Mouse (Mus musculus) heart, embryonic 10.5 days (tissue): Measurements from ENCODE around the gene Dlgap1. TPM values are rescaled to one million over a fixed set of nuclear protein-coding genes. Genes with fewer than 3 reads are reported as not detected.

ENCODE experiments used
- DNase-seq: peaks from one replicate; pipeline ENCODE4 v3.0.0-alpha.2; 2017; ENCODE audit warnings: low spot score
- H3K27ac ChIP-seq: fragments of 300-500 bp; sonication (generic); 2 replicates; pipeline ENCODE4 v1.5.1; 2016; ENCODE audit warnings: mild to moderate bottlenecking
- H3K27me3 ChIP-seq: fragments of 300-500 bp; sonication (generic); 2 replicates; pipeline ENCODE4 v1.6.1; 2016; ENCODE audit warnings: mild to moderate bottlenecking; ENCODE audit not compliant: poor library complexity, insufficient read depth, severe bottlenecking
- H3K36me3 ChIP-seq: fragments of 300-500 bp; sonication (generic); 2 replicates; pipeline ENCODE4 v1.6.1; 2016; ENCODE audit warnings: mild to moderate bottlenecking, moderate library complexity
- H3K4me1 ChIP-seq: fragments of 300-500 bp; sonication (generic); 2 replicates; pipeline ENCODE4 v1.6.1; 2016; ENCODE audit warnings: mild to moderate bottlenecking
- H3K4me3 ChIP-seq: fragments of 300-500 bp; sonication (generic); 2 replicates; pipeline ENCODE4 v1.5.1; 2016; ENCODE audit warnings: mild to moderate bottlenecking, moderate library complexity
- H3K9me3 ChIP-seq: fragments of 300-500 bp; sonication (generic); 2 replicates; pipeline ENCODE4 v1.6.1; 2016; ENCODE audit warnings: mild to moderate bottlenecking, moderate library complexity
- WGBS: fragments of 180-500 bp; shearing (Covaris S2); methylation state at CpG from one replicate; pipeline ENCODE4 v1.1.7; 2016; 5-methylcytosine and 5-hydroxymethylcytosine counted together
- polyA plus RNA-seq: library from polyadenylated mRNA; unstranded; fragments of >200 nt; fragmentation: Nextera tagmentation; extraction: Ambion mirVana; gene quantifications from 2 replicates; pipeline ENCODE4 v1.2.1, GENCODE M21; 2016

Gene Dlgap1
- polyA plus RNA-seq, 1 experiment from 2014 or later = 0.51 TPM

GRCm38 (mm10) chr17:70317779-70318178, 348.9 kb downstream of the Dlgap1 start:
- WGBS = 84% methylated on average over 7 of the region's 7 CpGs

GRCm38 (mm10) chr17:70321976-70322375, 353.1 kb downstream of the Dlgap1 start:
- WGBS = 81% methylated on average over 6 of the region's 6 CpGs
- no peak overlapping the region for H3K27ac ChIP-seq
- H3K9me3 ChIP-seq = no peaks in the 10 kb centered on the region
- no peaks in the 10 kb centered on the region for H3K27me3 ChIP-seq
- H3K36me3 ChIP-seq = no peaks in the 10 kb centered on the region
- H3K4me1 ChIP-seq = no peaks in the 10 kb centered on the region
- H3K4me3 ChIP-seq = no peak overlapping the region
- DNase-seq = no peak

More at GRCm38 (mm10) chr17:70317779-70318178, 348.9 kb downstream of the Dlgap1 start:
- Histone ChIP-seq H3K27me3 (no peaks in the 10 kb centered on the region), H3K27ac (no peak overlapping the region), H3K9me3 (no peaks in the 10 kb centered on the region), H3K4me1 (no peaks in the 10 kb centered on the region), H3K4me3 (no peak overlapping the region), H3K36me3 (no peaks in the 10 kb centered on the region)
- no peak for DNase-seq

- no peak overlapping the region for H3K4me3 ChIP-seq
- H3K36me3 ChIP-seq = no peaks in the 10 kb centered on the region
- no peaks in the 10 kb centered on the region for H3K9me3 ChIP-seq
- 78% methylated on average over 6 of the region's 6 CpGs for WGBS
- H3K27me3 ChIP-seq = no peaks in the 10 kb centered on the region
- no peak for DNase-seq
- 0 out of 2 replicates have a peak, but pooled peaks cover 3% of the 10 kb centered on the region for H3K4me1 ChIP-seq
- H3K27ac ChIP-seq = no peak overlapping the region
Observed at GRCm38 (mm10) chr17:70333440-70333839, 364.6 kb downstream of the Dlgap1 start.

- no peak overlapping the region for H3K27ac ChIP-seq
- no peak for DNase-seq
Observed at GRCm38 (mm10) chr17:70334171-70334570, 365.3 kb downstream of the Dlgap1 start.

GRCm38 (mm10) chr17:70339821-70340220, 370.9 kb downstream of the Dlgap1 start:
- WGBS = 80% methylated on average over 7 of the region's 7 CpGs
- DNase-seq = no peak

More at GRCm38 (mm10) chr17:70334171-70334570, 365.3 kb downstream of the Dlgap1 start:
- WGBS = 47% methylated on average over 3 of the region's 3 CpGs
- no peak overlapping the region for H3K4me3 ChIP-seq
- no peaks in the 10 kb centered on the region for H3K36me3 ChIP-seq
- H3K27me3 ChIP-seq = no peaks in the 10 kb centered on the region
- 0 out of 2 replicates have a peak, but pooled peaks cover 3% of the 10 kb centered on the region for H3K4me1 ChIP-seq
- no peaks in the 10 kb centered on the region for H3K9me3 ChIP-seq

GRCm38 (mm10) chr17:70341230-70341629, 372.4 kb downstream of the Dlgap1 start:
- Histone ChIP-seq H3K9me3 (no peaks in the 10 kb centered on the region), H3K27ac (no peak overlapping the region), H3K36me3 (no peaks in the 10 kb centered on the region), H3K27me3 (no peaks in the 10 kb centered on the region), H3K4me3 (no peak overlapping the region), H3K4me1 (no peaks in the 10 kb centered on the region)
- DNase-seq = no peak
- 70% methylated on average over 8 of the region's 8 CpGs for WGBS

More at GRCm38 (mm10) chr17:70339821-70340220, 370.9 kb downstream of the Dlgap1 start:
- Histone ChIP-seq H3K9me3 (no peaks in the 10 kb centered on the region), H3K27ac (no peak overlapping the region), H3K4me3 (no peak overlapping the region), H3K4me1 (no peaks in the 10 kb centered on the region), H3K36me3 (no peaks in the 10 kb centered on the region), H3K27me3 (no peaks in the 10 kb centered on the region)

- H3K27ac ChIP-seq = no peak overlapping the region
- no peaks in the 10 kb centered on the region for H3K36me3 ChIP-seq
- H3K9me3 ChIP-seq = no peaks in the 10 kb centered on the region
- H3K27me3 ChIP-seq = no peaks in the 10 kb centered on the region
- WGBS = 61% methylated on average over 6 of the region's 6 CpGs
- H3K4me1 ChIP-seq = no peaks in the 10 kb centered on the region
- no peak overlapping the region for H3K4me3 ChIP-seq
- DNase-seq = no peak
Observed at GRCm38 (mm10) chr17:70341920-70342319, 373.0 kb downstream of the Dlgap1 start.

GRCm38 (mm10) chr17:70347403-70347802, 378.5 kb downstream of the Dlgap1 start:
- WGBS = 81% methylated on average over 4 of the region's 4 CpGs
- Histone ChIP-seq H3K36me3 (no peaks in the 10 kb centered on the region), H3K4me1 (no peaks in the 10 kb centered on the region), H3K27me3 (no peaks in the 10 kb centered on the region), H3K4me3 (no peak overlapping the region), H3K27ac (no peak overlapping the region), H3K9me3 (no peaks in the 10 kb centered on the region)
- DNase-seq = no peak

GRCm38 (mm10) chr17:70363561-70363960, 394.7 kb downstream of the Dlgap1 start:
- no peaks in the 10 kb centered on the region for H3K27me3 ChIP-seq
- no peaks in the 10 kb centered on the region for H3K9me3 ChIP-seq
- no peak overlapping the region for H3K4me3 ChIP-seq
- no peak overlapping the region for H3K27ac ChIP-seq
- no peak for DNase-seq
- 77% methylated on average over 3 of the region's 3 CpGs for WGBS
- H3K4me1 ChIP-seq = no peaks in the 10 kb centered on the region
- H3K36me3 ChIP-seq = no peaks in the 10 kb centered on the region

GRCm38 (mm10) chr17:70363971-70364370, 395.1 kb downstream of the Dlgap1 start:
- Histone ChIP-seq H3K36me3 (no peaks in the 10 kb centered on the region), H3K27ac (no peak overlapping the region), H3K4me1 (no peaks in the 10 kb centered on the region), H3K27me3 (no peaks in the 10 kb centered on the region), H3K9me3 (no peaks in the 10 kb centered on the region), H3K4me3 (no peak overlapping the region)
- WGBS = 72% methylated on average over 1 of the region's 1 CpGs
- DNase-seq = no peak

GRCm38 (mm10) chr17:70369124-70369523, 400.3 kb downstream of the Dlgap1 start:
- WGBS = 65% methylated on average over 3 of the region's 3 CpGs
- Histone ChIP-seq H3K4me1 (no peaks in the 10 kb centered on the region), H3K27me3 (no peaks in the 10 kb centered on the region), H3K27ac (no peak overlapping the region), H3K36me3 (no peaks in the 10 kb centered on the region), H3K4me3 (no peak overlapping the region), H3K9me3 (no peaks in the 10 kb centered on the region)
- DNase-seq = no peak

- Histone ChIP-seq H3K9me3 (no peaks in the 10 kb centered on the region), H3K36me3 (no peaks in the 10 kb centered on the region), H3K4me3 (no peak overlapping the region), H3K27me3 (no peaks in the 10 kb centered on the region), H3K27ac (no peak overlapping the region), H3K4me1 (no peaks in the 10 kb centered on the region)
- DNase-seq = no peak
- WGBS = 66% methylated on average over 4 of the region's 4 CpGs
Observed at GRCm38 (mm10) chr17:70377020-70377419, 408.1 kb downstream of the Dlgap1 start.

- DNase-seq = no peak
- H3K27me3 ChIP-seq = no peaks in the 10 kb centered on the region
- H3K4me1 ChIP-seq = no peaks in the 10 kb centered on the region
- no peak overlapping the region for H3K4me3 ChIP-seq
- no peak overlapping the region for H3K27ac ChIP-seq
- H3K9me3 ChIP-seq = no peaks in the 10 kb centered on the region
- no peaks in the 10 kb centered on the region for H3K36me3 ChIP-seq
- 93% methylated on average over 1 of the region's 1 CpGs for WGBS
Observed at GRCm38 (mm10) chr17:70388447-70388846, 419.6 kb downstream of the Dlgap1 start.

GRCm38 (mm10) chr17:70397220-70397619, 428.3 kb downstream of the Dlgap1 start:
- Histone ChIP-seq H3K4me3 (no peak overlapping the region), H3K27me3 (no peaks in the 10 kb centered on the region), H3K27ac (no peak overlapping the region), H3K4me1 (no peaks in the 10 kb centered on the region), H3K36me3 (no peaks in the 10 kb centered on the region), H3K9me3 (no peaks in the 10 kb centered on the region)
- 61% methylated on average over 3 of the region's 3 CpGs for WGBS
- no peak for DNase-seq
